Mouse (Mus musculus) kidney, postnatal 14 days (tissue): ENCODE measurements around the gene Zbtb22.
"Not testable (repeated sequence)": the region's sequence is repeated elsewhere in the genome, so short reads cannot be mapped to it uniquely, and the experiment has no call there.

ENCODE experiments used
- DNase-seq: peaks from one replicate; pipeline ENCODE4 v3.0.0; 2022; ENCODE audit warnings: mixed read lengths

The Zbtb22 gene

GRCm38 (mm10) chr17:33904835-33905234 lies 10.9 kb upstream of the Zbtb22 start, which contains the start of gene Platr17:
Gene Platr17 (plus strand): TSS chr17:33905135.
- not testable (repeated sequence) for DNase-seq

DNA sequence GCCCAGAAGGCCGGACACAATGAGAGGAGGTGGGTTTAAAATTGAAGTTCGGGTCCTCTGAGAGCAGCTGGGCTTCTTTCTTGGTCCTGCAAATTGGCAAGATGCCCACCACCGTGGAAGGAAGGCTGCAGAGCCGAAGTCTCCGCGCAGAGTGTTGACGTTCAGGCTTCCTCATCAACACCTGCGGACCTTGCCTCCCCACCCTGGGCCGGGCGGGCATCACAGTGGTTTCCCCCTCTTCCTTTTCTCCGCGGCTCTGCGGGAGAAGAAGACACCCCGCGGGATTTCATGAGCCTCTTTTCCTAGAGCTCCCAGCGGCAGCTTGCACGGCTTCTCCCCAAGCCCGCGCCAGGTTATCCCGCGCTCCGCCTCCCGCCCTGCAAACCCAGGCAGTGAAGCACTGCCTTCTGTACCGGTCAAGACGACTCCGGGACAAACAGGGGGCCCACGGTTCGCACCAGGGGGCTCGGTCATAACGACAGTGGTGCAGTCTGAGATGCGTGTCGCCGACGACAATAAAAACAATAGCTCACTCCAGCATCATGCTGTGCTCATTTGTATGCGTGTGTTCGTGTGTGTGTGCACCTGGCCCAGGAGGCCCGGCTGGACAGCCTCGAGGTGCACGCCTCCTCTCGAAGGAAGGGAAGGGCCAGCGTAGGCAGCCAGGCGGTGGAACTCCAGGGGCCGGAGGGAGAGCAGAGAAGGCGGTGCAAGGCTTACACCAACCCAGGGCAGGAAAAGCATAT lies 7.2 kb upstream of the Zbtb22 start:
- DNase-seq, result peak; percentile 61

GRCm38 (mm10) chr17:33909077-33909868 lies 6.4 kb upstream of the Zbtb22 start, which contains the start of gene Daxx:
Gene Daxx (plus strand): TSS chr17:33909414.
- DNase-seq, result peak; percentile 100

- peak; percentile 57 for DNase-seq
Observed at GRCm38 (mm10) chr17:33909869-33910250, 5.8 kb upstream of the Zbtb22 start.

GRCm38 (mm10) chr17:33910346-33911051 lies 5.2 kb upstream of the Zbtb22 start:
- DNase-seq, result no peak

GRCm38 (mm10) chr17:33911052-33911812 lies 4.5 kb upstream of the Zbtb22 start:
- no peak for DNase-seq

DNA sequence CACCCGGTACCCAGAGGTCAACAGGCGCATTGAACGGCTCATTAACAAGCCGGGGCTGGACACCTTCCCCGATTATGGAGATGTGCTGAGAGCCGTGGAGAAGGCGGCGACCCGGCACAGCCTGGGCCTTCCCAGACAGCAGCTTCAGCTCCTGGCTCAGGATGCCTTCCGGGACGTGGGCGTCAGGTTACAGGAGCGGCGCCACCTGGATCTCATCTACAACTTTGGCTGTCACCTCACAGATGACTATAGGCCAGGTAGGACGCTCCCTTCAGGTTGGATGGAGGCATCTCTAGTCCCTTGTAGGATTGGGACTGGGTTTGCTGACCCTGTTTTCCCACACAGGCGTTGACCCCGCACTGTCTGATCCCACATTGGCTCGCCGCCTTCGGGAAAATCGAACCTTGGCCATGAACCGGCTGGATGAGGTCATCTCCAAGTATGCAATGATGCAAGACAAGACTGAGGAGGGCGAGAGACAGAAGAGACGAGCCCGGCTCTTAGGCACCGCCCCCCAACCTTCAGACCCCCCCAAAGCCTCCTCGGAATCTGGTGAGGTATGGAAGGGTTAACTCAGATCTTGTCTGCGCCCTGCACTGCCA lies 3.8 kb upstream of the Zbtb22 start:
- no peak for DNase-seq

- no peak for DNase-seq
Observed at GRCm38 (mm10) chr17:33913264-33913663, 2.4 kb upstream of the Zbtb22 start.

- DNase-seq, result no peak
Observed at GRCm38 (mm10) chr17:33913905-33914304, 1.8 kb upstream of the Zbtb22 start.

GRCm38 (mm10) chr17:33914969-33915391 lies 724 bp upstream of the Zbtb22 start:
- DNase-seq, result no peak

GRCm38 (mm10) chr17:33916294-33916693 lies 590 bp downstream of the Zbtb22 start:
- no peak for DNase-seq

GRCm38 (mm10) chr17:33916847-33917655 lies 1.3 kb downstream of the Zbtb22 start:
- no peak for DNase-seq

DNA sequence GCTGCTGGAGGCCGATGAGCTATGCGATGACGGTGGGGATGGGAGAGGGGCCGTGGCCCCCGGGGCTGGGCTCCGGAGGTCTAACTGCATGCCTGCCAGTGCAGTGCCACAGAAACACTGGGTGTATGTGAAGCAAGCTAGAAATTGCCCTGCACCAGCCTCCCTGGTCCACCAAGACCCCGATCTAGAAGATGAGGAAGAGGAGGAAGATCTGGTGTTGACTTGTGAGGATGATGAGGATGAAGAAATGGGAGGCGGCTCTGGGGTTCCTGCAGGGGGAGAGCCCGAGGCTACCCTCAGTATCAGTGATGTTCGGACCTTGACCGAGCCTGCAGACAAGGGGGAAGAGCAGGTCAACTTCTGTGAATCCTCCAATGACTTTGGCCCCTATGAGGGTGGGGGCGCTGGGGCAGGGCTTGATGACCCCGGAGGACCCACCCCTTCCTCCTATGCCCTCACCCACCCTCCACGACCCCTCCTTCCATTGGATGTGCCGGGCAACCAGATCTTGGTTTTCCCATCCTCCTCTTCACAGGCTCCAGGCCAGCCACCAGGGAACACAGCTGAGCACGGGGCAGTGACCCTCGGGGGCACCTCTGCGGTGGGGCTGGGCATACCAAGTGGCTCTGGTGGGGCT lies 2.1 kb downstream of the Zbtb22 start:
- no peak for DNase-seq

DNA sequence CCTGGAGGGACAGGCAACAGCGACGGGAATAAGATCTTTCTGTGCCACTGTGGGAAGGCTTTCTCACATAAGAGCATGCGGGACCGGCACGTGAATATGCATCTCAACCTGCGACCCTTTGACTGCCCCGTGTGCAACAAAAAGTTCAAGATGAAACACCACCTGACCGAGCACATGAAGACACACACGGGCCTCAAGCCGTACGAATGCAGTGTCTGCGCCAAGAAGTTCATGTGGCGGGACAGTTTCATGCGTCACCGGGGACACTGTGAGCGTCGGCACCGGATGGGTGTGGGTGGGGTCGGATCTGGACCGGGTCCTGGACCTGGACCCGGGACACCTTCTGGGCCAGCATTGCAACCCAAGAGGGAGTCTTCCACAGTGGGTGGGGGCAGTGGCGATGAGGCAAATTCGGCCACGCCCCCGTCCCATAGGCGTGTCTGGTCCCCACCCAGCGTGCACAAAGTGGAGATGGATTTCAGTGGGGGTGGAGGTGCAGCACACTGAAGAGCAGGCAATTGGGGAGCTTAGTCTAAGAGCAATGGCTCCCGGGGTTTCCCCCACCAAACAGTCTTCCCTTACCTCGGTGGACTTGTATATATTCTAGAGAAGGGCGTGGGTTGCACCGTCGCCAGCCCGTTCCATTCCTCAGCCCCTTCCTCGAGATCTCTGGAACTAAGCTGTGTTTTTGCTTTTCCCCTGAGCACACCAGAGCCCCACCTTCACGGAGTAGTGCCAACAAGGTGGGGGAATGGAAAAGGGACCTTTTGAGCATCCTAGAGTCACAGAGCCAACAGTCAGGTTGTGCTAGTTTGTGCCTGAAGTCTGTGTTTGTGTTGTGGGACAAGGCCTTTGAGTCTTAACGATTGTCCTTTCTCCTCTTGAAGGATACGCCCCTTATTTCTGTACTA lies 2.8 kb downstream of the Zbtb22 start:
- DNase-seq, result no peak

DNA sequence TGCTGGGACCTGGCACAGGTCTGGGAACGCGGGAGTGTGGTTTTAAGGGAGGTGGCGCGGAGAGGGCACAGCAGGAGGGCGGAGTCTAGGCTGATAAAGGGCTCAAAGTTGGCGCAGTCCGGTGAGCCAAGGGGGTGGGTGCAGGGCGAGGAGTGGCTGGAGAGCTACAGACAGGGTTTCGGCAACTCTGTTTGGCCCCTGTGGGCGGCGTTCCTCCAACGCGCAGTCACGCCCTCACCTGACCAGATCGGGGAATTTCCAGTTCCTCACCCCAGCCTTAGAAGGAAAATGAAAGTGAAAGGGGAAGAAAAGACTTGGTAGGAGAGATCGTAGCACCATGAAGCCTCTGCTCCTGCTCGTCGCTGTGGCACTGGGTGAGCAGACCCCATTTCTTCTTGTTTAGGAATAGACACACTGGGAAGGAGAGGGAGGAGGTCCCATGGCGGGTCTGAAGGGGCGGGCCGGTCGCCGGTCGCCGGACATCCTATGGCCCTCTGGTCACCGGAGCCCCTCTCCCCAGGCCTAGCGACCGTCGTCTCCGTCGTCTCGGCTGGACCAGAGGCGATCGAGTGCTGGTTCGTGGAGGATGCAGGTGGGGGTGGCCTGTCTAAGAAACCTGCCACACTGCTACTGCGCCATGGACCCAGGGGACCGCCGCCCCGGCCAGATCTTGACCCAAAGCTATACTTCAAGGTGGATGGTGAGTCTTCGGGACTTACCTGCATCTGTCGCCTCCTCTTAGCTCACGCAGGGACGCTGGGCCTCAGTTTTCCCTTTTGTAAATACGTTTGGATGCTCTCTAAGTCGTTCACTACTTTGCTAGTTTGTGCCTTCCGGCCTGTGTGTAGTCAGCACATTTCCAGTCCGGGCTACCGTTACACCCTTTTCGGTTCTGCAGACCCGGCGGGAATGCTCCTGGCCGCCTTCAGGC lies 3.9 kb downstream of the Zbtb22 start:
- DNase-seq, result peak; percentile 89

DNA sequence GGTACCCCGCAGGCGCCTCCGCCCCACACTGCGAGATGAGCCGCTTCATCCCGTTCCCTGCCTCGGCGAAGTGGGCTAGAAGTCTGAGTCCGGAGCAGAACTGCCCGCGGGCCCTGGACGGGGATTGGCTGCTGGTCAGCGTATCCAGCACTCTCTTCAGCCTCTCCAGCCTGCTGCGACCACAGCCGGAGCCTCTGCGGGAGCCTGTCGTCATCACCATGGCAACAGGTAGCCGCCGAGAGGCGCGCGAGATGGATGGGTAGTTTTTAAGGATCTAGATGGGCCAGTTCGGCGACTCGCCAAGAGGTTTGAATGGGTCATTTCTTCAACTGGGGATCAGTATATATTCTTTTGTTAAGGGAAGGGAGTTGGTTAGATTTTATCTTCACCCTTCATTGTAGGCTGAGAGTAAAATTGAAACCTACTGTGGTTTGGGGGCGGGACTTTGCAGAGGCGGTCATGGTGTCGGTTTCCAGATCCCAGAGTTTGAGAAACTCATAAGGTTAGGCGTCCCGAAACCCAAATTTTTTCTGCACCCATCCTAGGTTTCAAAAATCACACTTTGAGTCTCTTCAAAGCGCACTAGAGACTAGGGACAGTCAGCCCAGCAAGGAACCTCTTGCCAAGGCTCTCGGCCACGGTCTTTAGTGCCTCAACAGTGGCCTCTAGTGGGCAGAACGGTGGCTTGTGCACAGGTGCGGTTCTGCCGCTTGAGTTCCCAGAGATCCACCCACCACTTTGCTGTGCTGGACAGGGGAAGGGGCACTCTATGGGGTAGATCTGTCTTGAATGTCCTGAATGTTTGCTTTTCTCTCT lies 4.8 kb downstream of the Zbtb22 start:
- DNase-seq, result peak; percentile 90

- DNase-seq, result no peak
Observed at GRCm38 (mm10) chr17:33921361-33921760, 5.7 kb downstream of the Zbtb22 start.
